Mouse (Mus musculus) midbrain, embryonic 13.5 days (tissue): ENCODE data around the gene Gm19426. TPM values are rescaled to one million over a fixed set of nuclear protein-coding genes. Genes with fewer than 3 reads are reported as not detected.

Source experiments
- ATAC-seq: fragments of 200-750 bp; cut with Nextera tagmentation; 2 replicates; pipeline ENCODE4 v1.8.0; 2017; ENCODE audit warnings: mild to moderate bottlenecking, moderate TSS enrichment, moderate library complexity
- H3K27ac ChIP-seq: fragments of 300-500 bp; sonication (generic); 2 replicates; pipeline ENCODE4 v1.5.1; 2015; ENCODE audit warnings: inconsistent platforms, mild to moderate bottlenecking, moderate library complexity
- H3K27me3 ChIP-seq: fragments of 300-500 bp; sonication (generic); 2 replicates; pipeline ENCODE4 v1.6.1; 2015; ENCODE audit warnings: mild to moderate bottlenecking, inconsistent platforms
- H3K36me3 ChIP-seq: fragments of 300-500 bp; sonication (generic); 2 replicates; pipeline ENCODE4 v1.6.1; 2015; ENCODE audit warnings: mild to moderate bottlenecking, inconsistent platforms
- H3K4me1 ChIP-seq: fragments of 300-500 bp; sonication (generic); replicated peaks from 2 replicates; pipeline ENCODE4 v1.6.1; 2015; ENCODE audit warnings: inconsistent platforms
- H3K4me2 ChIP-seq: fragments of 300-500 bp; sonication (generic); replicated peaks from 2 replicates; pipeline ENCODE4 v1.6.1; 2015; ENCODE audit warnings: moderate library complexity, mild to moderate bottlenecking, inconsistent platforms
- H3K4me3 ChIP-seq: fragments of 300-500 bp; sonication (generic); replicated peaks from 2 replicates; pipeline ENCODE4 v1.5.1; 2015; ENCODE audit warnings: mild to moderate bottlenecking, inconsistent platforms
- H3K9ac ChIP-seq: fragments of 300-500 bp; sonication (generic); replicated peaks from 2 replicates; pipeline ENCODE4 v1.6.1; 2015; ENCODE audit warnings: mild to moderate bottlenecking, inconsistent platforms
- H3K9me3 ChIP-seq: fragments of 300-500 bp; sonication (generic); 2 replicates; pipeline ENCODE4 v1.6.1; 2016; ENCODE audit warnings: mild to moderate bottlenecking, inconsistent platforms
- WGBS: fragments of 180-500 bp; shearing (Covaris S2); methylation state at CpG from one replicate; pipeline ENCODE4 v1.1.7; 2015; 5-methylcytosine and 5-hydroxymethylcytosine counted together
- polyA plus RNA-seq: library from polyadenylated mRNA; unstranded; fragments of >200 nt; fragmentation: Nextera tagmentation; extraction: Ambion mirVana; gene quantifications from 2 replicates; pipeline ENCODE4 v1.2.1, GENCODE M21; 2015

Gene Gm19426
- polyA plus RNA-seq, 1 experiment from 2014 or later: 8.1 TPM

- peak overlapping the region; percentile 97 for H3K9ac ChIP-seq
Measured at GRCm38 (mm10) chr2:84715562-84716361, 27.7 kb downstream of the Gm19426 start.

GRCm38 (mm10) chr2:84714811-84715561 lies 28.5 kb downstream of the Gm19426 start, which contains the start of gene Zdhhc5:
Zdhhc5 (minus strand) TSS chr2:84715180.
- Histone ChIP-seq H3K4me1 (peaks cover 27% of the 10 kb centered on the region), H3K4me2 (peak within 1 kb of the TSS; percentile 74), H3K27ac (peak within 1 kb of the TSS; percentile 97), H3K27me3 (no peaks in the 10 kb centered on the region), H3K9ac (peak within 1 kb of the TSS; percentile 97), H3K36me3 (peaks cover 9% of the 10 kb centered on the region), H3K4me3 (peak within 1 kb of the TSS; percentile 96), H3K9me3 (no peaks in the 10 kb centered on the region)
- WGBS: under 1% methylated on average over 104 of the region's 107 CpGs
- peak; percentile 97 for ATAC-seq

More at GRCm38 (mm10) chr2:84715562-84716361, 27.7 kb downstream of the Gm19426 start:
- peak; percentile 96 for ATAC-seq
- Histone ChIP-seq H3K4me3 (peak overlapping the region; percentile 96), H3K27ac (peak overlapping the region; percentile 97), H3K27me3 (no peaks in the 10 kb centered on the region), H3K4me2 (peak overlapping the region; percentile 74), H3K36me3 (peaks cover under 1% of the 10 kb centered on the region), H3K9me3 (no peaks in the 10 kb centered on the region), H3K4me1 (peaks cover 27% of the 10 kb centered on the region)
- WGBS: under 1% methylated on average over 33 of the region's 33 CpGs

- Histone ChIP-seq H3K27me3 (no peaks in the 10 kb centered on the region), H3K4me1 (peaks cover 30% of the 10 kb centered on the region), H3K4me3 (peak overlapping the region; percentile 96), H3K36me3 (peaks cover 12% of the 10 kb centered on the region), H3K4me2 (peak overlapping the region; percentile 74), H3K27ac (peak overlapping the region; percentile 97), H3K9ac (peak overlapping the region; percentile 97), H3K9me3 (no peaks in the 10 kb centered on the region)
- no peak; the same call in 1 of the 2 replicates for ATAC-seq
- WGBS: 1% methylated on average over 23 of the region's 26 CpGs
Measured at GRCm38 (mm10) chr2:84714422-84714810, 29.0 kb downstream of the Gm19426 start.

GRCm38 (mm10) chr2:84711898-84712297 lies 31.6 kb downstream of the Gm19426 start:
- Histone ChIP-seq H3K9ac (no peak overlapping the region), H3K36me3 (peaks cover 31% of the 10 kb centered on the region), H3K4me3 (no peak overlapping the region), H3K27ac (no peak overlapping the region), H3K4me2 (no peak overlapping the region), H3K27me3 (no peaks in the 10 kb centered on the region), H3K4me1 (peaks cover 41% of the 10 kb centered on the region), H3K9me3 (no peaks in the 10 kb centered on the region)
- 90% methylated on average over 2 of the region's 2 CpGs for WGBS
- no peak for ATAC-seq

GRCm38 (mm10) chr2:84707523-84707922 lies 35.9 kb downstream of the Gm19426 start:
- Histone ChIP-seq H3K9me3 (no peaks in the 10 kb centered on the region), H3K36me3 (peaks cover 39% of the 10 kb centered on the region), H3K4me3 (no peak overlapping the region), H3K27ac (no peak overlapping the region), H3K4me1 (peaks cover 21% of the 10 kb centered on the region), H3K4me2 (no peak overlapping the region), H3K9ac (no peak overlapping the region), H3K27me3 (no peaks in the 10 kb centered on the region)
- no peak for ATAC-seq
- WGBS: 79% methylated on average over 1 of the region's 1 CpGs

GRCm38 (mm10) chr2:84705295-84705694 lies 38.2 kb downstream of the Gm19426 start:
- Histone ChIP-seq H3K27me3 (no peaks in the 10 kb centered on the region), H3K36me3 (peaks cover 36% of the 10 kb centered on the region), H3K4me2 (no peak overlapping the region), H3K4me1 (peaks cover 16% of the 10 kb centered on the region), H3K9me3 (no peaks in the 10 kb centered on the region), H3K27ac (no peak overlapping the region), H3K4me3 (no peak overlapping the region), H3K9ac (no peak overlapping the region)
- 98% methylated on average over 1 of the region's 1 CpGs for WGBS
- no peak for ATAC-seq

- Histone ChIP-seq H3K27ac (no peak overlapping the region), H3K27me3 (no peaks in the 10 kb centered on the region), H3K9ac (no peak overlapping the region), H3K4me2 (no peak overlapping the region), H3K36me3 (peaks cover 31% of the 10 kb centered on the region), H3K4me3 (no peak overlapping the region), H3K9me3 (no peaks in the 10 kb centered on the region), H3K4me1 (peaks cover 12% of the 10 kb centered on the region)
- WGBS: 80% methylated on average over 5 of the region's 5 CpGs
- no peak for ATAC-seq
Measured at GRCm38 (mm10) chr2:84704329-84704728, 39.1 kb downstream of the Gm19426 start.

GRCm38 (mm10) chr2:84703497-84703896 lies 40.0 kb downstream of the Gm19426 start:
- Histone ChIP-seq H3K36me3 (peaks cover 27% of the 10 kb centered on the region), H3K27me3 (no peaks in the 10 kb centered on the region), H3K27ac (no peak overlapping the region), H3K4me2 (no peak overlapping the region), H3K9me3 (no peaks in the 10 kb centered on the region), H3K4me1 (peaks cover 3% of the 10 kb centered on the region), H3K9ac (no peak overlapping the region), H3K4me3 (no peak overlapping the region)
- WGBS: 97% methylated on average over 1 of the region's 1 CpGs
- ATAC-seq: no peak

- Histone ChIP-seq H3K27ac (no peak overlapping the region), H3K9ac (no peak overlapping the region), H3K4me3 (no peak overlapping the region), H3K4me2 (no peak overlapping the region), H3K9me3 (no peaks in the 10 kb centered on the region), H3K4me1 (no peaks in the 10 kb centered on the region), H3K36me3 (peaks cover 62% of the 10 kb centered on the region), H3K27me3 (no peaks in the 10 kb centered on the region)
- no peak for ATAC-seq
- WGBS: 94% methylated on average over 5 of the region's 5 CpGs
Measured at GRCm38 (mm10) chr2:84695007-84695695, 48.3 kb downstream of the Gm19426 start.
